In the genomic region with DNA sequence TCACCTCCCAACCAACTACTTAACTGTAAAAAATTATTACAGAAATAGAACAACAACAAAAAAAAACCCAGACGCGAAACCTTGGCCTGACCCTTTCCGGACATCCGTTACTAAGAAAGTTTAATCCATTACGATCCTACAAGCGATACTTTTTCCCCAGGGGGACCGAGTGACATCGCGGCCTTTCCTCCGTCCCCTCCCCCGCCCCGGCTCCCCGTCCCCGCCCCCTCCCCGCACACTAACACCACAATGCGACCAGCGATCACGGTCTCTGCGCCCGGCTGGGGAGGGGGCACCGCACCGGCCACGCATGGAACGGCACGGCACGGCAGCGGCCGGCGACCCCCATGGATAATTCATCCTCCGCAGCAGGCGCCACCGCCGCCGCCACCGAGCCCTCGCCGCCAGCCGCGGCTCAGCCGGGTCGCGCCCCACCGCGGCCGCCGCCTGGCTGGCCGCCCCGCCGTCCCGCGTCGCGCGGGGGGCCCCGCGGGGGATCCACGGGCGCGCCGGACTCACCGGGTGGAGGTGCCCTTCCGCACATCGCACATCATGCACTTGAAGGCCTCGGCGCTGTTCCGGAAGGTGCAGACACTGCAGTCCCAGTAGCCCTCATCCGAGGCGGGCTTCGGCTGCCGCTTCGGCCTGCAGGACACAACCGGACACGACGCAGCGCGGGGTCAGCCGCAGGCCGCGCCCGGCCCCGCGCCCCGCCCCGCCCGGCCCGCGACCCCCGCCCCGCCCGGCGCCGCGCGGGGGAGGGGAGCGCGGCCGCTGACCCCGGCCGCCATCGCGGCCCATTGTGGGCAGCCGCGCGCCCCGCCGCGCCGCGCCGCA, we compare ENCODE assay signal across 8 mouse cellular contexts. TPM values are rescaled to one million over a fixed set of nuclear protein-coding genes. Genes with fewer than 3 reads are reported as not detected.
A peak's percentile ranks its signal among the peaks of the same experiment; 100 is the strongest.
DNase-seq lines count a peak whose midpoint lies in the region; ATAC-seq and TF ChIP-seq lines count a peak whose summit lies in the region.

No protein-coding gene starts in this region.

- H3K9ac ChIP-seq in liver, embryonic 14.5 days (replicated peaks) = peak overlapping the region; percentile 90
- peak overlapping the region; percentile 86 for H3K9ac ChIP-seq in neural tube, embryonic 12.5 days

- H3K27ac ChIP-seq in liver, embryonic 14.5 days = peak overlapping the region; percentile 34
- H3K27ac ChIP-seq in neural tube, embryonic 12.5 days = peak overlapping the region; percentile 94

- H3K9me3 ChIP-seq in liver, embryonic 14.5 days (ENCODE audit: control insufficient read depth, low read length) = no peaks in the 10 kb centered on the region
- no peaks in the 10 kb centered on the region for H3K9me3 ChIP-seq in neural tube, embryonic 12.5 days

- WGBS in liver, embryonic 14.5 days (ENCODE audit: insufficient replicate concordance) = under 1% methylated on average over 59 of the region's 110 CpGs
- WGBS in neural tube, embryonic 12.5 days = under 1% methylated on average over 71 of the region's 110 CpGs

- peak; percentile 62 for DNase-seq in 416B (ENCODE audit: low read depth)
- peak; percentile 76 for DNase-seq in embryo, embryonic 10 days (ENCODE audit: low spot score)
- DNase-seq in heart, adult 18-20 months = peak; percentile 63 to 69
- DNase-seq in kidney, adult 18-20 months = peak; percentile 50
- no peak for DNase-seq in liver, embryonic 14.5 days (ENCODE audit: low read depth in 3 of 3, low spot score in 3 of 3)
- peak; percentile 56 for DNase-seq in thymus, postnatal 0 days (ENCODE audit: low spot score)

- peaks cover 0 to 5% of the 10 kb centered on the region in 2 experiments; a peak in 2 of 4 replicates for H3K4me1 ChIP-seq in liver, embryonic 14.5 days (replicated peaks; ENCODE audit: control insufficient read depth in 2 of 2, insufficient read depth in 2 of 2, low read length in 1 of 2)
- peaks cover 9% of the 10 kb centered on the region for H3K4me1 ChIP-seq in neural tube, embryonic 12.5 days

- peak; percentile 30 for ATAC-seq in activated CD4-positive, CD25-positive, alpha-beta regulatory T cell, adult 4 months
- peak; percentile 22; the same call in 1 of the 2 replicates for ATAC-seq in liver, embryonic 14.5 days (ENCODE audit: insufficient read depth)
- peak; percentile 42 for ATAC-seq in neural tube, embryonic 12.5 days (ENCODE audit: low FRiP score, low read depth)

- H3K4me3 ChIP-seq in liver, embryonic 14.5 days (ENCODE audit: insufficient read depth in 1 of 2, low read depth in 2 of 2, low read length in 2 of 2) = peak overlapping the region; percentile 69 to 93
- peak overlapping the region; percentile 83 for H3K4me3 ChIP-seq in neural tube, embryonic 12.5 days

- H3K27me3 ChIP-seq in liver, embryonic 14.5 days (ENCODE audit: control insufficient read depth, insufficient read depth, low read length) = no peaks in the 10 kb centered on the region; the same call in 1 of the 2 replicates
- H3K27me3 ChIP-seq in neural tube, embryonic 12.5 days (replicated peaks) = no peaks in the 10 kb centered on the region

- peaks cover 2% of the 10 kb centered on the region; the same call in 1 of the 2 replicates for H3K36me3 ChIP-seq in liver, embryonic 14.5 days (replicated peaks; ENCODE audit: control insufficient read depth, insufficient read depth, low read depth)
- peaks cover 10% of the 10 kb centered on the region for H3K36me3 ChIP-seq in neural tube, embryonic 12.5 days

- peak overlapping the region; percentile 86 for H3K4me2 ChIP-seq in liver, embryonic 14.5 days (ENCODE audit: low read depth)
- H3K4me2 ChIP-seq in neural tube, embryonic 12.5 days (replicated peaks) = peak overlapping the region; percentile 82

- no peak for TF ChIP-seq EP300 in liver, embryonic 14.5 days (IDR thresholded peaks at IDR 0.05; ENCODE audit: low read depth)

- TF ChIP-seq CTCF in liver, embryonic 14.5 days (IDR thresholded peaks at IDR 0.05; ENCODE audit: low read depth) = peak; percentile 22; the same call in 1 of the 2 replicates

RNA-seq across cellular contexts. Expression of a gene that starts 0.7 kb away (rescaled TPM):
- polyA plus RNA-seq in activated CD4-positive, CD25-positive, alpha-beta regulatory T cell, adult 4 months (2017; shearing (Covaris generic)) = 10 to 100 TPM; 30.5 to 34.1 TPM
- 10 to 100 TPM; 20.5 to 21.7 TPM for total RNA-seq in heart, adult 18-20 months (2021)
- 11.5 and 14.3 TPM in 2 replicates for polyA plus RNA-seq in liver, embryonic 14.5 days (2012; rRNA removed)
- 23.1 and 27.2 TPM in 2 replicates for polyA plus RNA-seq in liver, embryonic 14.5 days (2014; fragmentation: Nextera tagmentation; extraction: Ambion mirVana)
- 112 and 116 TPM in 2 replicates for polyA plus RNA-seq in neural tube, embryonic 12.5 days (2016; fragmentation: Nextera tagmentation; extraction: Ambion mirVana)
- 39.5 and 40.4 TPM in 2 replicates for polyA plus RNA-seq in thymus, postnatal 0 days (2015; fragmentation: Nextera tagmentation; extraction: Ambion mirVana)

Comparison
In these comparisons a context has a peak if more than half of its experiments do, and no peak if none do; other contexts are left out.
1. DNase-seq: peak in 416B (single experiment), embryo, embryonic 10 days (single experiment), heart, adult 18-20 months (2 of 2), kidney, adult 18-20 months (single experiment) and thymus, postnatal 0 days (single experiment); none in liver, embryonic 14.5 days (0 of 3).
2. Peak in every context shown above with its lines, with median percentiles within 50 percentile points of each other: ATAC-seq.